Mouse (Mus musculus) urinary bladder, postnatal 25 days (tissue): ENCODE data around the gene Hid1.
A peak's percentile ranks its signal among the peaks of the same experiment; 100 is the strongest.
"Not testable (repeated sequence)": the region's sequence is repeated elsewhere in the genome, so short reads cannot be mapped to it uniquely, and the experiment has no call there.

Experiments
- DNase-seq: peaks from one replicate; pipeline ENCODE4 v3.0.0; 2022; ENCODE audit warnings: low spot score

Hid1 gene

GRCm38 (mm10) chr11:115367395-115367944 lies at the start of gene Hid1:
Hid1 (minus strand) TSS chr11:115367756.
- peak; percentile 79 for DNase-seq

DNA sequence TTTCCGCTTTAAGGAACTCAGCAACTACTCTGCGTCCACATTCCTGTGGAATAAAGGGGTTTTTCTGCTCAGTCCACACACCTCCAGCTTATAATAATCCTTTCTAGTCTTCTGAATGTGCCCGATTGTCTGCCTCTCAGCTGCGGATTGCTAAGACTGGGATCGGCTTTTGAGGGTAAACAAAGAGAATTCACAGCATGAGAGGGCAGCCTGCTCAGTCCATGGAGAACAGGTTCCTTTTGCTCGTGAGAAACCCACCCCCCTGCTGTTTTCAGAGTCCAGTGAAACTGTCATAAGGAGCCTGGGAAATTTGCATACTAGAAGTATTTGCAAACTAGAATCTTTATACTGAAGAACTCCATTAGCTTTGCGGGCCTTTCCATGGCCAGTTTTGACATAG lies 42.0 kb upstream of the Hid1 start:
- no peak for DNase-seq

DNA sequence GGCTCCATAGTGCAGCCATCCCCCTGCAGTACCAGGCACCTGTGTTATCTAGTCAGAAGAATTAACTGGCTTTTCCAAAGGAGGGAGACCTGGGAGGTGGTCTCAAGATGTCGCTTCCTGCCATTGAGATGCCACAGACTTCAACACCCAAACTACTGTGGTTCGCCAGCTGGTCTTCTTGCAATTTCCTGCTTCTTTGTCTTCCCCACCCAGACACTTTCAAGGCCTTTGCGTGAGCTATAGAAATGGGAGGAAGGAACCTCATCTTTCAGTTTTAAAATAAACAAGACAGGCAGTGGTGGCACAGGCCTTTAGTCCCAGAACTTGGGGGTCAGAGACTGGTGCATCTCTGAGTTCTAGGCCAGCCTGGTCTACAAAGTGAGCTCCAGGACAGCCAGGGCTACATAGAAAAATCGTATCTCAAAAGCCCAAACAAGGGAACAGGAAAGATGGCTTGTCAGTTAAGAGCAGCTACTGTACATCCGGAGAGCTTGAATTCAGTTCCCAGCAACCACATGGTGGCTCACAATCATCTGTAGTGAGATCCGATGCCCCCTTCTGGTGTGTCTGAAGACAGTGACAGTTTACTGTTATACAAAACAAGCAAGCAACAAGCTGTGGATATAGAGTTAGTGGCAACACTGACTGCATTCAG lies 40.8 kb upstream of the Hid1 start:
- no peak for DNase-seq

- no peak for DNase-seq
These were observed 39.4 kb upstream of the Hid1 start for GRCm38 (mm10) chr11:115406858-115407401.

- no peak for DNase-seq
These were observed 38.2 kb upstream of the Hid1 start for GRCm38 (mm10) chr11:115405723-115406122.

- DNase-seq = peak; percentile 84
These were observed 36.0 kb upstream of the Hid1 start, which contains the start of gene Mrpl58 for GRCm38 (mm10) chr11:115403338-115404124. Mrpl58 (plus strand) TSS chr11:115403752.

DNA sequence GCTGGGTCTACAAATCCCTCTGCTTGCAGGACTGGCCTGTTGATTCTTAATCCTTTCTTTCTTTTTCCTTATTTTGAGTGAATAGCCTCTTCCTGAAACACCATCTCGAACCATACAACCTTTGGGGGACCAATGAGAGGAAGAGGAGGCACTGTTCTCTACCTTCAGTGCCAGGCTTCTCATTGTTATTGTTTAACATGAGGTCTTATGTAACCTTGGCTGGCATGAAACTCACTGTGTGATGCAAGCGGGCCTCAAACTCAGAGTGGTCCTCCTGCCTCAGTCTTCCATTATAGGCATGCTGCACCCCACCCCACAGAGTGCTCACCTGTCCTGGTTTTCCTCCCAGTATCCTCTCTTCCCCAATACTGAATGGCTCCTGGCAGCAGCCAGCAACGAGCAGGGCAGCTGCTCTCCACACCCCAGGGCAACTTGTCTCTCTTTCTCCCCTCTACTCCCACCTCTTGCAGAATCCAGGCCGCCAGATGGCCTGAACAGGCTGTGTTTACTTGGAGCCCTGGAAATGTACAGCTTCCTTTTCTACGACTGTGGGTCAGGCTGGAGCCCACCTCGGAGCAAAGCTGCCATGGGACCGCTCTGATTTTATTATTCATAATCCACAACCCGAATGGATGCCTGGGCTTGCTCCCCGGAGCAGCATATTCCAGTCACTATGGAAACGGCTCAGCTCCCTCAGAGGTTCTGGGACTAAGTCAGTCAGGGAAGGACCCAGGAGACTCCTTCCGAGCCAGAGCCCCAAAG lies 33.3 kb upstream of the Hid1 start:
- DNase-seq = no peak

DNA sequence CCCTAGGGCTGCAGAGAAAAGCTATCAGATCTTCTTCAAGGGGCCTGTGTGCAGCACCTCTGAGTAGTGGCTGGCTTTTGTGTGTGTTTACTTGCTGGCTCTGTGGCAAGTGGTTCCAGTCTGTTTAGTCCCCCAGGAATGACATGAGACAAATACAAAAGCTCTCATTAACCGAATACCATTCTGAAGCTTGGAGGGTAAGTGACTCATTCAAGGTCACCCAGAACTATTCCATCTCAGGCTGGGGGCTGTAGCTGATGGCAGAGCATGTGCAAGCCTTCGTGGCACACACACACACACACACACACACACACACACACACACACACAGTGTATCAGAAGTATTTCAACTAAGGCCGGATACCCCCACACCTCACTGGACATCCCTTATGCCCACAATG lies 32.6 kb upstream of the Hid1 start:
- DNase-seq = no peak

DNA sequence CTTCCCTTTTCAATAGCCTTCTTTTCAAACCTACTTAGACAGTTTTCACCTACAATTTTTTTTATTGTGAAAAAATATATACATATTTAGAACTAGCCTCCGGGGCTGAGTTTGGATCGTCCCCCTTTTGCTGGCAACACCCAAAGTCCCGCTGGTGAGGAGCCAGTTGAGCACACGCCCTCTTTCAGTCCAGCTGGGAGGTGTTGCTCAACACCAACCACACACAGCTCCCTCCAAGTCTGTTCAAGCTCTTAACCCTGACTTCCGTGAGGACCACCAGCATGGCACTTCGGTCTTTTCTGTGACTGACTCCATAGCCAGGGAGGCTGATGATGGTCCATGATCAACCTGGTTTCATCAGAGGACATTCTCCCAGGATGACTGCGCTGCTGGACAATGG lies 30.5 kb upstream of the Hid1 start:
- DNase-seq = no peak

DNA sequence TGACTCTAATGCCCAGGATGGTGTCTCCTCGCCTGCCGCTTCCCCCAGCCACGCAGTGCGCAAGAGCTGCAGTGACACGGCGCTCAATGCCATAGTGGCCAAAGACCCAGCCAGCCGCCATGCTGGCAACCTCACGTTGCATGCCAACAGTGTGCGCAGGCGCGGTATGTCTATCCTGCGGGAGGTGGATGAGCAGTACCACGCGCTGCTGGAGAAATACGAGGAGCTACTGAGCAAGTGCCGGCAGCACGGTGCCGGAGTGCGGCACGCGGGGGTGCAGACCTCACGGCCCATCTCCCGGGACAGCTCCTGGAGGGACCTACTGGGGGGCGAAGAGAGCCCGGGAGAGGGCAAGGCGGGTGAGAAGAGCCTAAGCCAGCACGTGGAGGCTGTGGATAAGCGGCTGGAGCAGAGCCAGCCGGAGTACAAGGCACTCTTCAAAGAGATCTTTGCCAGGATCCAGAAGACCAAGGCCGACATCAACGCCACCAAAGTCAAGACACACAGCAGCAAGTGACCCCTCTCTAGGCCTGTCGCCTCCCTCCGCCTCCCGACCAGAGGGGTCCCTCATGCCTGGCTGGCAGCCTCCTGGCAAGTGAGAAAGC lies 26.3 kb upstream of the Hid1 start:
- no peak for DNase-seq

DNA sequence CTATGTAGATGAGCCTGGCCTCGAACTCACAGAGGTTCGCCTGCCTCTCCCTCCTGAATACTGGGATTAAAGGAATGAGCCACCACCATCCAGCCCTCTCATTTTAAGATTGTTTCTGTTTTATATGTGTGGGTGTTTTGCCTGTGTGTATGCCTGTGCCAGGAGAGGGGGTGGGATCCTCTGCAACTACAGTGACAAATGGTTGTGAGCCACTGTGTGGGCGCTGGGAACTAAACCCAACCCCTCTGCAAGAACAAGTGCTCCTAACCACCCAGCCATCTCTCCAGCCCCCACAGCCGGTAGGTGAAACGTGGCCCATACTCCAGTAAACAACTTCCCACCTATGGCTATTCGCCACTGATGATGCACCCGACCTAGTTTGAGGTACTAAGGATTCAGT lies 23.8 kb upstream of the Hid1 start:
- DNase-seq = no peak

- not testable (repeated sequence) for DNase-seq
These were observed 19.3 kb upstream of the Hid1 start for GRCm38 (mm10) chr11:115386859-115387258.

- no peak for DNase-seq
These were observed 17.0 kb upstream of the Hid1 start for GRCm38 (mm10) chr11:115384587-115384986.

DNA sequence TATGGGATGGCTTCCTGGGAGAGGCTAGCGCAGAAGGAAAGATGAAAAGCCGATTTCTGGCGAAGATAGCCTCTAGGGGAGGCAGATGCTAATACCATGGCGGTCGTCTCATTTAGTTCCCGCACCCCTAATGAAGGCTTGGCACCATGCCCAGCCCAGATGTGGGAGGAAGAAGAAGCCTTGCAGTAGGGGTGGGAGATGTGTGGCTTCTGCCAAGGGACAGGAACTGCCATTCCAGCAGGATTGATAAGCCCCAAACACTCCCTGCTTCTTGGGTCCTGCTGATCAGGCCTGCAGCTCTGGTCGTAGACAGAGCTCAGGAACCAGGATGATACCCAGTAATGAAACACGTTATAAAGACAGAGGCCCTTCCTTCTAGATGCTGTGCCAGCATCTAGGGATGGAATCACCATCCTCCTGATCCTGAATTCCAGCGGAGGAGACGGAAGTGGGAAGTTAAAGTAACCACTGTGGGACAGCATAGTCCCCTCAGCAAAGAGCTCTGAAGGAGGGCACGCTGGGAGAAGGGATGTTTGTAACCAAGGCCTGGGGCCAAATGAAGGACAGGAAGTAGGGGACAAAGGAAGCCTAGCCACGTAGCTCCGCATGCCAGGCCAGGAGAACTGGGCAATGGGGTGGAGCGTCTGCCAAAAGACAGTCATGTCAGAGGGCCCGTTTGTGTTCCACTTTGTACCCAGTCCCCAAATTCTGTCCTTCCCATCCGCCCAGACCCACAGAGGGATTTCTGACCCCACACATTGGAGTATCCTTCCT lies 16.3 kb upstream of the Hid1 start:
- no peak for DNase-seq

- no peak for DNase-seq
These were observed 15.3 kb upstream of the Hid1 start for GRCm38 (mm10) chr11:115382891-115383290.

DNA sequence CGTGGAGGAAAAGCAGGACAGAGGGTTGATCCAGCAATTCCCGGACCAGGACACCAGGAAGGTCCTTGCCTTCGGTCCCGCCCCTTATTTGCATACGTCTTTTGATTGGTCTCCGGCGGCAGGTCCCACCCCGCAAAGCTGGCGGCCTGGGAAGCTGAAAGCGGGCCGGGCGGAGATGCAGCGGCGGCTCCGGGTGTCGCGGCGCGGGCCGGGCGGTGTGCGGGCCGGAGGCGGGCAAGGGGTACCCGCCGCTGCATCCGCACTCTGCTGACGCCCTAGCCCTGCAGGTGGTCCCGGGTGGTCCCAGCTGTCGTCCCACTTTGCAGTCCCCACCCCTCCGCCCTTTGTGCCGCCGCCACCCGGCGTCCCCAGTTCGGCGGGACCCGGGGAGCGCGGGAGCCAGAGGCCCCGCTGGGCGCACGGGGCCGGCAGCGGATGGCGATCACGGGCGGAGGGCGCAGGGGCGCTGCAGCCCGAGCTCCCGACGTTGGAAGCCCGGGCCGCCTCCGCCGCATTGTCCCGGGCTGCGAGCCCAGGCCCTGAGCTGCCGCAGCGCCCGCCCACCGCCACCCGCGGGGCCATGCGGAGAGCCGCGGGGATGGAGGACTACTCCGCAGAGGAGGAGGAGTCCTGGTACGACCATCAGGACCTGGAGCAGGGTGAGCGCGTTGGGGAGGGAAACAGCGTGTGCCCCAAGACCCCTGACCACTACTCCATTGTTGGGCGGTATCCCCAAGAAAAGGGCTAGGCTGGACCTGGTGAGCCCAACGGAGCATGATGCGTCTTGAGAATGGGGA lies 14.4 kb upstream of the Hid1 start, which contains the start of gene Cdr2l:
Gene Cdr2l, plus strand, starts transcription at position 174 of the 797 bp plus-strand sequence.
- DNase-seq = peak; percentile 85

- no peak for DNase-seq
These were observed 13.7 kb upstream of the Hid1 start for GRCm38 (mm10) chr11:115381276-115381675.

DNA sequence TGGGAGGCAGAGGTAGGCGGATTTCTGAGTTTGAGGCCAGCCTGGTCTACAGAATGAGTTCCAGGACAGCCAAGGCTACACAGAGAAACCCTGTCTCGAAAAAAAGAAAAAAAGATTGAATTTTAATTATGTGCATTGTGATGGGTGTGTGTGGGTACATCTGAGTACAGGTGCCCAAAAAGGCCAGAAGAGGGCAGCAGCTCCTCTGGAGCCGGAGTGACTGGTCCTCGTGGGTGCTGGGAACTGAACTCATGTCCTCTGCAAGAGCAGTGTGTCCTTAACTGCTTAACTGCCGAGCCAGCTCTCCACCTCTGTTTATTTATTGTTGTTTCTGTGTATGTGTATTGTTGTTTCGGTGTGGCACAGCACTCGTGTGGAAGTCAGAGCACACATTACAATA lies 10.3 kb upstream of the Hid1 start:
- DNase-seq = no peak

DNA sequence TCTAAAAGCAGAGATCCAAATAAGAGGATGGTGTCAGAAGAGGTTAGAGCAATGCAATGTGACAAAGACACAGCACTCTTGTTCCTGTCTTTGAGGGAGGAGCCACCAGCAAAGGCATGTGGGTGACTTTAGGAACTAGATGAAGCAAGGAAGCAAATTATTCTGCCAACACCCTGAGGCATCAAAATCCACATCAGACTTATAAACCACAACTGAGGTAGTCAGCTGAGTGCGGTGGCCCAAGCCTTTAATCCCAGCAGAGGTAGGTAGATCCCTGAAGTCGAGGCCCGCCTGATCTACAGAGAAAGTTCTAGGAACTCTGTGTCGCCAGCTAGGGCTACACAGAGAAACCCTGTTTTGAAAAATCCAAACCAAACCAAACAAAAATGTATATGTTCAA lies 9.7 kb upstream of the Hid1 start:
- no peak for DNase-seq

GRCm38 (mm10) chr11:115376722-115377121 lies 9.2 kb upstream of the Hid1 start:
- DNase-seq = no peak
